Mouse (Mus musculus): ENCODE results near the gene Dnajb3. TPM values are rescaled to one million over a fixed set of nuclear protein-coding genes. Genes with fewer than 3 reads are reported as not detected.

Dnajb3 gene
- polyA plus RNA-seq (2015; fragmentation: Illumina TruSeq; extraction: RNeasy Lipid Tissue Mini Kit (QIAGEN cat#74804); ENCODE audit: insufficient read depth, low replicate concordance), result 1.2 TPM

GRCm38 (mm10) chr1:88205294-88205922 is at the start of gene Dnajb3:
Gene Dnajb3 (minus strand): TSS chr1:88205782.

GRCm38 (mm10) chr1:88226670-88227379 is 21.2 kb upstream of the Dnajb3 start, which contains the start of gene Mroh2a:
Gene Mroh2a (plus strand): TSS chr1:88226986.

GRCm38 (mm10) chr1:88211812-88212211 is 6.2 kb upstream of the Dnajb3 start, which contains the start of gene Ugt1a1:
Gene Ugt1a1 (plus strand): TSS chr1:88211959.

GRCm38 (mm10) chr1:88200456-88200855 is 5.1 kb downstream of the Dnajb3 start, which contains the start of gene Ugt1a2:
Gene Ugt1a2 (plus strand): TSS chr1:88200601.

GRCm38 (mm10) chr1:88165711-88166110 is 39.9 kb downstream of the Dnajb3 start, which contains the start of gene Ugt1a5:
Gene Ugt1a5 (plus strand): TSS chr1:88166012.

Other genes with a start within 250 kb of the Dnajb3 start
- 18.5 TPM for gene Usp40, start 197.2 kb downstream of the Dnajb3 start, polyA plus RNA-seq (2015; fragmentation: Illumina TruSeq; extraction: RNeasy Lipid Tissue Mini Kit (QIAGEN cat#74804); ENCODE audit: insufficient read depth, low replicate concordance)
- not detected for gene Ugt1a10, start 150.4 kb downstream of the Dnajb3 start, polyA plus RNA-seq (2015; fragmentation: Illumina TruSeq; extraction: RNeasy Lipid Tissue Mini Kit (QIAGEN cat#74804); ENCODE audit: insufficient read depth, low replicate concordance)
- not detected for gene Ugt1a9, start 135.0 kb downstream of the Dnajb3 start, polyA plus RNA-seq (2015; fragmentation: Illumina TruSeq; extraction: RNeasy Lipid Tissue Mini Kit (QIAGEN cat#74804); ENCODE audit: insufficient read depth, low replicate concordance)
- not detected for gene Ugt1a8, start 118.0 kb downstream of the Dnajb3 start, polyA plus RNA-seq (2015; fragmentation: Illumina TruSeq; extraction: RNeasy Lipid Tissue Mini Kit (QIAGEN cat#74804); ENCODE audit: insufficient read depth, low replicate concordance)
- 6.8 TPM for gene Ugt1a7c, start 110.7 kb downstream of the Dnajb3 start, polyA plus RNA-seq (2015; fragmentation: Illumina TruSeq; extraction: RNeasy Lipid Tissue Mini Kit (QIAGEN cat#74804); ENCODE audit: insufficient read depth, low replicate concordance)
- gene Ugt1a6b, start 102.5 kb downstream of the Dnajb3 start, polyA plus RNA-seq (2015; fragmentation: Illumina TruSeq; extraction: RNeasy Lipid Tissue Mini Kit (QIAGEN cat#74804); ENCODE audit: insufficient read depth, low replicate concordance), result 0.46 TPM
- gene Ugt1a6a, start 71.0 kb downstream of the Dnajb3 start, polyA plus RNA-seq (2015; fragmentation: Illumina TruSeq; extraction: RNeasy Lipid Tissue Mini Kit (QIAGEN cat#74804); ENCODE audit: insufficient read depth, low replicate concordance), result 1.9 TPM
- gene Ugt1a5, start 39.8 kb downstream of the Dnajb3 start, polyA plus RNA-seq (2015; fragmentation: Illumina TruSeq; extraction: RNeasy Lipid Tissue Mini Kit (QIAGEN cat#74804); ENCODE audit: insufficient read depth, low replicate concordance), result 0.15 TPM
- gene Ugt1a2, start 5.2 kb downstream of the Dnajb3 start, polyA plus RNA-seq (2015; fragmentation: Illumina TruSeq; extraction: RNeasy Lipid Tissue Mini Kit (QIAGEN cat#74804); ENCODE audit: insufficient read depth, low replicate concordance), result 0.15 TPM
- gene Ugt1a1, start 6.2 kb upstream of the Dnajb3 start, polyA plus RNA-seq (2015; fragmentation: Illumina TruSeq; extraction: RNeasy Lipid Tissue Mini Kit (QIAGEN cat#74804); ENCODE audit: insufficient read depth, low replicate concordance), result 0.14 TPM
- 0.28 TPM for gene Mroh2a, start 21.2 kb upstream of the Dnajb3 start, polyA plus RNA-seq (2015; fragmentation: Illumina TruSeq; extraction: RNeasy Lipid Tissue Mini Kit (QIAGEN cat#74804); ENCODE audit: insufficient read depth, low replicate concordance)
- gene Hjurp, start 71.9 kb upstream of the Dnajb3 start, polyA plus RNA-seq (2015; fragmentation: Illumina TruSeq; extraction: RNeasy Lipid Tissue Mini Kit (QIAGEN cat#74804); ENCODE audit: insufficient read depth, low replicate concordance), result 98.6 TPM
- gene Trpm8, start 71.9 kb upstream of the Dnajb3 start, polyA plus RNA-seq (2015; fragmentation: Illumina TruSeq; extraction: RNeasy Lipid Tissue Mini Kit (QIAGEN cat#74804); ENCODE audit: insufficient read depth, low replicate concordance), result not detected
- not detected for gene Spp2, start 201.2 kb upstream of the Dnajb3 start, polyA plus RNA-seq (2015; fragmentation: Illumina TruSeq; extraction: RNeasy Lipid Tissue Mini Kit (QIAGEN cat#74804); ENCODE audit: insufficient read depth, low replicate concordance)

Measured in spleen, adult 10 weeks (tissue).